Mouse (Mus musculus) kidney, adult 2 months (tissue): ENCODE data around the gene Neb. TPM values are rescaled to one million over a fixed set of nuclear protein-coding genes. Genes with fewer than 3 reads are reported as not detected.

Source experiments
- DNase-seq: peaks from one replicate; pipeline ENCODE4 v3.0.0; 2021
- H3K27ac ChIP-seq: fragments of 200-500 bp; 2 replicates; pipeline ENCODE4 v1.5.1; 2012; ENCODE audit warnings: low read depth, low read length, control low read depth, inconsistent platforms; ENCODE audit not compliant: insufficient read depth
- H3K27me3 ChIP-seq: fragments of 200-500 bp; replicated peaks from 2 replicates; pipeline ENCODE4 v1.6.1; 2012; ENCODE audit warnings: mild to moderate bottlenecking, moderate library complexity, low read length, inconsistent platforms; ENCODE audit not compliant: control insufficient read depth, insufficient read depth
- H3K36me3 ChIP-seq: fragments of 200-500 bp; 2 replicates; pipeline ENCODE4 v1.6.1; 2012; ENCODE audit warnings: mild to moderate bottlenecking, moderate library complexity, low read length, inconsistent platforms; ENCODE audit not compliant: control insufficient read depth, insufficient read depth
- H3K4me1 ChIP-seq: fragments of 200-500 bp; 2 replicates; pipeline ENCODE4 v1.6.1; 2011; ENCODE audit warnings: low read length; ENCODE audit not compliant: control insufficient read depth, insufficient read depth
- H3K4me3 ChIP-seq: fragments of 200-500 bp; 2 replicates; pipeline ENCODE4 v1.5.1; 2011; ENCODE audit warnings: mild to moderate bottlenecking, low read depth, low read length, control low read depth; ENCODE audit not compliant: insufficient read depth
- CTCF ChIP-seq: fragments of 200-500 bp; conservative IDR thresholded peaks from 2 replicates; pipeline ENCODE4 v1.5.1; 2011; ENCODE audit warnings: low read depth, mild to moderate bottlenecking, control low read depth, low read length, moderate library complexity, mixed read lengths; ENCODE audit not compliant: insufficient read depth, insufficient read length
- POLR2A ChIP-seq: fragments of 200-500 bp; IDR thresholded peaks from one replicate; pipeline ENCODE4 v1.6.1; 2011; ENCODE audit warnings: low read depth, low read length, control low read depth
- WGBS: fragments of 180-500 bp; shearing (Covaris S2); methylation state at CpG from one replicate; pipeline ENCODE4 v1.1.7; 2018; 5-methylcytosine and 5-hydroxymethylcytosine counted together
- polyA plus RNA-seq: library from polyadenylated mRNA; depleted of rRNA; stranded (reverse); fragments of >200 nt; gene quantifications from 2 replicates; pipeline ENCODE4 v1.2.3, GENCODE M21; 2012

Gene Neb
- polyA plus RNA-seq, 1 experiment: 5.9 TPM

DNA sequence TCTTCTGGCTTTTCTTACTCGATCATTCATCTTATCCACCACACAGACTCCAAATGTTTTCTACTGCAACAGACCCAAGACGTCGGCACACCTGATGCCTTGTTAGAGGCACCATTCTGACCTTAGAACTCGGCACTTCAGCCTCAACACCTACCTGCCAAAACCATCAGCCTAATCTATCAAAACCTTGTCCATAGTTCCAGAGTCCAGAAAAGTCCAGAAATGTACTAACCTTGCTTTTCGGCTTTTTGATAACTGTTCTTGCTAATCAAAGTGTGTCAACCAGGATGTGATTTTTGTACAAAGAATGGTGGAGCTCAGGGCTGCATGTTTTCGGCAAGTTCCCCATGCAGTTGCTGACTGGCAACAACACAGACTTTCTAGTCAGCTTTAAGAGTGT lies 3.6 kb downstream of the Neb start:
- TF ChIP-seq POLR2A (no peak), CTCF (no peak)
- Histone ChIP-seq H3K27ac (no peak overlapping the region), H3K27me3 (no peaks in the 10 kb centered on the region), H3K4me1 (no peaks in the 10 kb centered on the region), H3K36me3 (no peaks in the 10 kb centered on the region), H3K4me3 (no peak overlapping the region)
- WGBS: 92% methylated on average over 6 of the region's 6 CpGs
- DNase-seq: no peak

DNA sequence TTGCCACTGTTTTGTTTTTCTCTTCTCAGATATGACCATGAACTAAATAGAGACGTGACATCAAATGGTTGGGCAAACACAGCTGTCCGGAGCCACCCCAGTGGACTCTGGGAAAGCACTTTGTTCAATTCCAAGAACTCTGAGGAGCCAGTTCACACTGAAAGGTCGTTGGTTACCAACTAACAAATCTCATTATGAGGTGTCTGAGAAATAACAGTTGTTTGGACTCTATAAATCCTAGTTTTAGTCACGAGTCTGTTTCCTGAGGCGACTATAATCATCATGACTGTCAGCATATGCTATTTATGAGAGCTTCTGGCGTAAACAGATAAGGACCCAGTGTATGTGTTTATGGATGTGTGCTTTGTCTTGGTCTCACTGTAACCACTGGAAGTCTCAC lies 5.8 kb downstream of the Neb start:
- 37% methylated on average over 6 of the region's 6 CpGs for WGBS
- H3K27ac ChIP-seq: no peak overlapping the region

DNA sequence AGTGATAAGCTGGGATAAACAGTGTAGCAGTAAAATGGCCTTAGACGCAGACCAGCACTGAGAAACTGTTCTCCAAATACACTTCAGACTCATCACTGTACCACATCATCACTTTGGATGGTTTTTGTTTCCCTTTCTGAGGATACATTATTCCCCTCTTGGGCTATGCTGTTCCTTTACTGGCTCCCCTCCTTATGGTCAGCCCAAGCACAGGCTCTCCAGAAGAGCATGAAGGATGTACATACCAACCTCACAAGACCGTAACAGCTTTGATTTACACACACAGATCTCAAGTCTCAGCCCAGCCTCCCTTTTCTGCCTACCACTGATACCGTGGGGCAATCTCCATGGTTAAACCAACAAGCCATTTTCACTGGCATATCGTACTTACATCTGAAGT lies 6.2 kb downstream of the Neb start:
- Histone ChIP-seq H3K4me3 (no peak overlapping the region), H3K4me1 (no peaks in the 10 kb centered on the region), H3K27me3 (no peaks in the 10 kb centered on the region), H3K36me3 (no peaks in the 10 kb centered on the region), H3K27ac (no peak overlapping the region)
- no peak for DNase-seq
- 53% methylated on average over 4 of the region's 4 CpGs for WGBS
- TF ChIP-seq POLR2A (no peak), CTCF (no peak)

More for the DNA sequence above, 5.8 kb downstream of the Neb start:
- H3K4me1 ChIP-seq: no peaks in the 10 kb centered on the region
- no peaks in the 10 kb centered on the region for H3K36me3 ChIP-seq
- H3K4me3 ChIP-seq: no peak overlapping the region
- no peaks in the 10 kb centered on the region for H3K27me3 ChIP-seq
- TF ChIP-seq CTCF: no peak
- TF ChIP-seq POLR2A: no peak
- peak; percentile 14 for DNase-seq

DNA sequence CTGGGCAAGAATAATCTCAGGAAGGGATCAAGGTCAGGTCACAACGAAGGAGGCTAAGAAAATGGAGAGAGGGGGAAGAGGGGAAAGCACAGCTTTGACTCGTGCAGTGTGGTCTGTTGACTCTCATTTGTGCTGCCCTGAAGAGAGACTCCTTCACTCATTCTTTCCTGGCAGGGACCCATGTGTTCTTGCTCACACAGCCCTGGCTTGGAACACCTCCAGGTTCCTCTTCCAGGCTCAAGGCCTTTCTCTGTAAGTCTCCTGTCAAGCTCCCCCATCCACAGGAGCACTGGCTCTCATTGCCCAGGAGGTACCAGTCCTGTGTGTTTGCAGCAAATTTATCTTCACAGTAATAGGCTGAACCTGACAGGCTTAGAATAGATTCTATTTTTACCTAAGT lies 7.2 kb downstream of the Neb start:
- peak; percentile 38 for DNase-seq
- no peaks in the 10 kb centered on the region for H3K36me3 ChIP-seq
- no peak overlapping the region for H3K27ac ChIP-seq
- no peak for TF ChIP-seq POLR2A
- no peak for TF ChIP-seq CTCF
- WGBS: 25% methylated on average over 2 of the region's 2 CpGs
- no peak overlapping the region for H3K4me3 ChIP-seq
- no peaks in the 10 kb centered on the region for H3K4me1 ChIP-seq
- no peaks in the 10 kb centered on the region for H3K27me3 ChIP-seq

DNA sequence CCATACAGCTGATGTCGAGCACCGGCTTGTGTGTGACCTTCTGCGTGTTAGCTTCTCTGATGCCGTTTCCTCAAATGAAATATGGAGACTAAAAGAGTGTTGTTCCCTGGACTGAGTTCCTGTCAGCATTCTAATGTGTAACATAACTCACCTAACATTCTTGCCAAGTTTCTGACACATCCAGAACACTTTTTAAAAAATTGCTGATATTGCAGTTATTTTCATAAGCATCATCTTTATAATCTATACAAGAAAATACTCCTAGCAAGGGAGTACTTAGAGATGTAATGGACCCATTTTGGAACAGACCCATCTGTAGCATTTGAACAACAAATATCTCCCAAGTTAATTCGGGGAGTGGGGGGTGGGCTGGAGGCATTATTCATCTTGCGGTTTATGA lies 8.7 kb downstream of the Neb start:
- Histone ChIP-seq H3K4me3 (no peak overlapping the region), H3K27ac (no peak overlapping the region), H3K27me3 (no peaks in the 10 kb centered on the region), H3K4me1 (no peaks in the 10 kb centered on the region), H3K36me3 (no peaks in the 10 kb centered on the region)
- TF ChIP-seq CTCF: no peak
- no peak for TF ChIP-seq POLR2A
- DNase-seq: no peak
- 78% methylated on average over 6 of the region's 6 CpGs for WGBS

DNA sequence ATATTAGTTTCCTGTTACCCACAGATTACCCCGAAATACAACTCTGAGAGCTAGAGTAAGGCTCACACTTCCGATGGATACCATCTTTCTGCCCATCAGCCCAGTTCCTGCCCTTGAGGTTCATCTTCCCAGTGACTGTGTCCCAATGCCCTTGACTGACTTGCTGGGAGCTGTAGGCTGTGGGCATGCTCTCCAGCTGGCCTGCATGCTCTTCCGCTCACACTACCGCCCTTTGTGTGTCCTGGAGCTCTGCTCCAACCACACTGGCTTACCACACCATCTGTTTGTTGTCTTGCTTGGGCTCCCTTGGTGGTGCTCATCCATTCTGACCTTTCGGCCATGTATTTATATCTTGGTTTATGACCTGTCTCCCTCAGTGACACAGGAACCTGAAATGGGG lies 10.6 kb downstream of the Neb start:
- WGBS: 77% methylated on average over 5 of the region's 5 CpGs
- TF ChIP-seq CTCF: no peak
- TF ChIP-seq POLR2A: no peak
- H3K4me3 ChIP-seq: no peak overlapping the region
- no peaks in the 10 kb centered on the region for H3K36me3 ChIP-seq
- no peaks in the 10 kb centered on the region for H3K4me1 ChIP-seq
- H3K27ac ChIP-seq: no peak overlapping the region
- no peaks in the 10 kb centered on the region for H3K27me3 ChIP-seq
- no peak for DNase-seq

DNA sequence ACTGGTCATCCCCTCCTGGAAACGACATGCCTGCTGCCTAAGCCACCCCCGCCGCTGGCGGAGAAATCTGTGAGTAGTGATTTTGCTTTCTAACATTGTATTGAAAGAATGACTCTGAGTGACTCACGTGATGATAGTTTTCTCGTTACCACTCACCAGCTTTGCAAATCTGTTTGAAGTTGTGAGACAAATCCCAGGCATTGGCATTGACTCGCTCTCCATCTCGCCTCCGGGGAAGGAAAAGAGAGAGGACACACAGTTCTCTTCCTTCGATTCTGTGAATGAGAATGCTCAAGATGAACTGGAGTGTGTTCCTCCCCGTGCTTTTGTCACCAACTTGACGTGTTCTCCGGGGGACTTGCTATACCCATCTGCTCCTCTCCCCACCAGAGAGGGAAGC lies 11.0 kb downstream of the Neb start:
- H3K4me3 ChIP-seq: no peak overlapping the region
- TF ChIP-seq CTCF (no peak), POLR2A (no peak)
- H3K36me3 ChIP-seq: no peaks in the 10 kb centered on the region
- no peaks in the 10 kb centered on the region for H3K4me1 ChIP-seq
- WGBS: 80% methylated on average over 13 of the region's 13 CpGs
- no peak overlapping the region for H3K27ac ChIP-seq
- H3K27me3 ChIP-seq: no peaks in the 10 kb centered on the region
- DNase-seq: no peak

DNA sequence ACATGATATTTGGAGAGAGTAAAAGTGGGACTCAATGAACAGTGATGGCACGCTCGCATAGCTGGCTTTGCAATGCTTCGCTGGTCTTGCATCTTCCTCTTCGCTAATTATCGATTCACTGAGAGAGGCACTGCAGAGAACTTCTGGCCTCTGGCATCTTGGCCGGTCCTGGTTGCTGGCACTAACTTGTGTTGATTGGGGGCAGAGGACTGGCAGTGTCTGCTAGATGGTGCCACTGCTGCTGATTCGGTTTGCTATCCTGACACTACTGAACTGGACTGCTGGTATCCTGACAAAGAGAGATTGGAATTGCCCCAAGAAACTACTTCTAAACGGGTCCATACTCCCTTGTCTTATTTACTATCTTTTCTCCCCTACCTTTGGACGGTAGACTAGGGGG lies 17.2 kb downstream of the Neb start:
- no peaks in the 10 kb centered on the region for H3K4me1 ChIP-seq
- H3K36me3 ChIP-seq: no peaks in the 10 kb centered on the region
- H3K27ac ChIP-seq: no peak overlapping the region
- H3K27me3 ChIP-seq: no peaks in the 10 kb centered on the region
- no peak for DNase-seq
- no peak overlapping the region for H3K4me3 ChIP-seq
- no peak for TF ChIP-seq CTCF
- TF ChIP-seq POLR2A: no peak
- WGBS: 80% methylated on average over 9 of the region's 9 CpGs
